Mouse (Mus musculus): ENCODE results near the gene Snrpa. TPM values are rescaled to one million over a fixed set of nuclear protein-coding genes. Genes with fewer than 3 reads are reported as not detected.

Gene Snrpa
- total RNA-seq, 2 experiments from 2014 or later: 92.5 to 258 TPM

- ATAC-seq (replicated peaks; ENCODE audit: poor library complexity, severe bottlenecking): no peak
Measured at GRCm38 (mm10) chr7:27168371-27168770, 27.7 kb downstream of the Snrpa start.

GRCm38 (mm10) chr7:27167475-27168094 lies 28.5 kb downstream of the Snrpa start:
- peak; percentile 15 for ATAC-seq (replicated peaks; ENCODE audit: poor library complexity, severe bottlenecking)

- ATAC-seq (replicated peaks; ENCODE audit: poor library complexity, severe bottlenecking): peak; percentile 61
Measured at GRCm38 (mm10) chr7:27166614-27167474, 29.2 kb downstream of the Snrpa start, which contains the start of gene Egln2. Gene Egln2, minus strand, starts transcription at chr7:27166802.

GRCm38 (mm10) chr7:27166229-27166613 lies 29.9 kb downstream of the Snrpa start:
- ATAC-seq (replicated peaks; ENCODE audit: poor library complexity, severe bottlenecking): peak; percentile 72

GRCm38 (mm10) chr7:27165696-27166095 lies 30.4 kb downstream of the Snrpa start:
- ATAC-seq (replicated peaks; ENCODE audit: poor library complexity, severe bottlenecking): no peak

- ATAC-seq (replicated peaks; ENCODE audit: poor library complexity, severe bottlenecking): no peak
Measured at GRCm38 (mm10) chr7:27165007-27165655, 30.9 kb downstream of the Snrpa start.

GRCm38 (mm10) chr7:27164112-27164947 lies 31.7 kb downstream of the Snrpa start:
- no peak for ATAC-seq (replicated peaks; ENCODE audit: poor library complexity, severe bottlenecking)

- no peak for ATAC-seq (replicated peaks; ENCODE audit: poor library complexity, severe bottlenecking)
Measured at GRCm38 (mm10) chr7:27163450-27163805, 32.6 kb downstream of the Snrpa start.

GRCm38 (mm10) chr7:27162780-27163449 lies 33.2 kb downstream of the Snrpa start:
- ATAC-seq (replicated peaks; ENCODE audit: poor library complexity, severe bottlenecking): no peak

- no peak for ATAC-seq (replicated peaks; ENCODE audit: poor library complexity, severe bottlenecking)
Measured at GRCm38 (mm10) chr7:27161744-27162143, 34.3 kb downstream of the Snrpa start.

- ATAC-seq (replicated peaks; ENCODE audit: poor library complexity, severe bottlenecking): no peak
Measured at GRCm38 (mm10) chr7:27160921-27161320, 35.1 kb downstream of the Snrpa start.

GRCm38 (mm10) chr7:27159882-27160281 lies 36.2 kb downstream of the Snrpa start:
- ATAC-seq (replicated peaks; ENCODE audit: poor library complexity, severe bottlenecking): peak; percentile 91

GRCm38 (mm10) chr7:27159256-27159655 lies 36.8 kb downstream of the Snrpa start:
- no peak for ATAC-seq (replicated peaks; ENCODE audit: poor library complexity, severe bottlenecking)

- no peak for ATAC-seq (replicated peaks; ENCODE audit: poor library complexity, severe bottlenecking)
Measured at GRCm38 (mm10) chr7:27158171-27158570, 37.9 kb downstream of the Snrpa start.

GRCm38 (mm10) chr7:27156005-27156404 lies 40.1 kb downstream of the Snrpa start:
- ATAC-seq (replicated peaks; ENCODE audit: poor library complexity, severe bottlenecking): no peak

- no peak for ATAC-seq (replicated peaks; ENCODE audit: poor library complexity, severe bottlenecking)
Measured at GRCm38 (mm10) chr7:27153205-27153764, 42.8 kb downstream of the Snrpa start, which contains the start of gene Cyp2t4. Gene Cyp2t4, plus strand, starts transcription at chr7:27153714.
